Mouse (Mus musculus): ENCODE data around the gene Tenm2. TPM values are rescaled to one million over a fixed set of nuclear protein-coding genes. Genes with fewer than 3 reads are reported as not detected.

The Tenm2 gene
- polyA plus RNA-seq, 1 experiment, result 0.01 TPM

DNA sequence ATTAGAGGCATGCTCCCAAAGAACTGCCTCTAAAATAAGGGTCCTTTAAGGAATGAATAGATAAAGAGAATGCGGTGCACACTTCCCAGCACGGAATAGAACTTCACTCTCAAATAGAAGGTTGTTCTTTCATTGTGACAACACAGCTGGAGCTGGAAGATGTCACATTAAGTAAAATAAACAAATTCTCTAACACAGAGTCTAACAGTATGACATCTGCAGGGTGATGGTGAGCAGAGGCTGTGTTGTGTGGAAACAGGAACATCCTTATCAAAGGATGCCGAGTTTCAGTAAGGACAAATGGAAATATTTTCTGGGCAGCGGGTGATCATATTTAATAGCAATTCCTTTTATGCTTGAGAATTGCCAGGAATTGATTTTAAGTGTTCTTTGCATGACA is 897.3 kb downstream of the Tenm2 start:
- Histone ChIP-seq H3K4me3 (replicated peaks) (no peak overlapping the region), H3K36me3 (replicated peaks; ENCODE audit: low read length) (no peaks in the 10 kb centered on the region), H3K4me1 (no peaks in the 10 kb centered on the region), H3K27me3 (replicated peaks) (no peaks in the 10 kb centered on the region), H3K9me3 (no peaks in the 10 kb centered on the region; the same call in 1 of the 2 replicates)
- TF ChIP-seq GATA1 (IDR thresholded peaks at IDR 0.05; ENCODE audit: borderline replicate concordance, low read length) (no peak), FLI1 (IDR thresholded peaks at IDR 0.05; ENCODE audit: low read length) (no peak)

DNA sequence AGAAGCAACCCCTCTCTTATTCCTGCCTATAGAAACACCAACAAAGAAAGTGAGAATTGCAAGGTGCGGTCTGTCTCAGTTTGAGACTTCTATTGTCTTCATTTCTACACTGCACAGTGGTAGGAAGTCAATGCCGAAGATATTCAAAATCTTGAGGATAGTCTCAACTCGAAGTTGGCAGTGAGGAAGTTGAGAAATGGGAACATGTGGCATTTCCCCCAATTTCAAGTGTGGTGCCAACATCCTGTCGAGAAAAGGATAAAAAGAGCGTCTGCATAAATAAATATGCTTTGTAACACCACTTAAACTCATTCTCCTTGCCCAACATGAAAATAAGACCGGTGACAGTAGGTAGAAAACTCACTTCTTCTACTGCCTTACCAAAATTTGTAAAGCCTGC is 898.7 kb downstream of the Tenm2 start:
- no peaks in the 10 kb centered on the region for H3K27me3 ChIP-seq (replicated peaks)
- no peaks in the 10 kb centered on the region for H3K4me1 ChIP-seq
- no peaks in the 10 kb centered on the region for H3K36me3 ChIP-seq (replicated peaks; ENCODE audit: low read length)
- TF ChIP-seq FLI1 (IDR thresholded peaks at IDR 0.05; ENCODE audit: low read length), result no peak
- TF ChIP-seq GATA1 (IDR thresholded peaks at IDR 0.05; ENCODE audit: borderline replicate concordance, low read length), result no peak
- H3K9me3 ChIP-seq, result peaks cover 3% of the 10 kb centered on the region; the same call in 1 of the 2 replicates
- H3K4me3 ChIP-seq (replicated peaks), result no peak overlapping the region

DNA sequence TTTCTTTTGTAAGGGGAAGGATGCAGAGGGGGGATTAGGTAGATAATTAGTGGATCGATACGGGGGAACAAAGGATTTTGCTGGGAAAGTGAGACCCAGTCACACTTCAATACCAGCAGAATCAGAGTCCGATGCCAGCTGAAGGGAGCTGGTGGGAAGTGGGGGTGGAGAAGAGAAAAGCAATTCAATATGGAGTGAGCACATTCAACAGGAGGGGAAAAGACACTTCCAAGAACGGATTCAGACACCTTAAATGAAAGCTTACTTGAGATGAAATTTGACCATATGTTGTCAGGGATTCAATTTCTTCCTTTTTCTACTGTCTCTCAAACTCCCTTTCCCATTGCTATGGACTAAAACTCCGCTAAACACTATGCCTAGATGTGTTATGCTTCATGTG is 900.6 kb downstream of the Tenm2 start:
- H3K4me3 ChIP-seq (replicated peaks), result no peak overlapping the region
- no peaks in the 10 kb centered on the region for H3K4me1 ChIP-seq
- peaks cover 3% of the 10 kb centered on the region; the same call in 1 of the 2 replicates for H3K9me3 ChIP-seq
- H3K36me3 ChIP-seq (replicated peaks; ENCODE audit: low read length), result no peaks in the 10 kb centered on the region
- no peaks in the 10 kb centered on the region for H3K27me3 ChIP-seq (replicated peaks)
- TF ChIP-seq GATA1 (IDR thresholded peaks at IDR 0.05; ENCODE audit: borderline replicate concordance, low read length) (no peak), FLI1 (IDR thresholded peaks at IDR 0.05; ENCODE audit: low read length) (no peak)

DNA sequence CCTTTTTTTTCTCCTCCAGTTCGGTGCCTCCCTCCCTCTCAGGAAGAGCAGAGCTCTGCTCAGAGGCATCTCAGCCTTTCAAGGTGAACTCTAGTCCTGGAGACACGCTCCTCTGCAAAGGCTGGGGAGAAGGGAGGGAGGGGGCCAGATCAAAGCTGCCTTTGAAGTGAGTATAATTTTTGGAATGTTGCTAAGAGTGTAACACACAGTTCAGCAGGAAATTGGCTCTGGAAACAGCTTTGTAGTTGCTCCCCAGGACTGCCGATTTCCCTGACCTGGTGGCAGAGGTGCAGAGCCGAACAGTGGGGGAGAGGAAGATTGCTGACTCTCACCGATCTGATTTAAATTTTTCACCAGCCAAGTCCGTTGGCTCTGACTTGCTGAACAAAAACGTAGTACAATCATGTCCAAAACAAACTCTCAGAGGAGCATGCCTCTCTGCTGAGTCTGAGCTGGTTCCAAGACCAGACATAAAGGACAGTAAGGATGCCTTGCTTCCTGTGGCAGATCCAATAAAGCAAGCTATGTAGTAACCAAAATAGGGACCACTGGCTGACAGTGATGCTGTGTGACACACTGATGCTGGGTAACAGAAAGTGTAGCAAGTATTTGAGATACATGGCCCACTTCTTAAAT is 901.5 kb downstream of the Tenm2 start:
- Histone ChIP-seq H3K36me3 (replicated peaks; ENCODE audit: low read length) (no peaks in the 10 kb centered on the region), H3K9me3 (peaks cover 3% of the 10 kb centered on the region; the same call in 1 of the 2 replicates), H3K4me1 (no peaks in the 10 kb centered on the region), H3K27me3 (replicated peaks) (no peaks in the 10 kb centered on the region), H3K4me3 (replicated peaks) (no peak overlapping the region)
- no peak for TF ChIP-seq FLI1 (IDR thresholded peaks at IDR 0.05; ENCODE audit: low read length)
- no peak for TF ChIP-seq GATA1 (IDR thresholded peaks at IDR 0.05; ENCODE audit: borderline replicate concordance, low read length)

DNA sequence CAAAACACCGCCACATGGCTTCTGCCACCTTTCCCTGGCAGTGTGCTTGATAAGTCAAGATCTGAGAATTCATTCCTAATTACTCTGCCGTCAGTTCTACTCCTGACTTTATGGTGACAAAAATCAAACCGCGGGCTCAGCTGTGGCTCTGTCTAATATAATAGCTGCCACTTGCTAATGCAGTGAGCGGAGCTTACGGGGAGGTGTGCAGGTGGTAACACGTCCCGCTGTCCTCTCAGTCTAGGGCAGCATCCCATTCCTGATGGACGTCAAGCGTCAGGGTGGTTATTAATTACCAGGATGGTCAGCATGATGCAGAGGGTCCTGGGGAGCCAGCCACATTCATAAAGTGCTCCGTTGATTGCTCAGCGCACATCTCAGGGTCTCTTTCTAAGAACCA is 903.5 kb downstream of the Tenm2 start:
- no peaks in the 10 kb centered on the region for H3K36me3 ChIP-seq (replicated peaks; ENCODE audit: low read length)
- H3K4me3 ChIP-seq (replicated peaks), result no peak overlapping the region
- TF ChIP-seq GATA1 (IDR thresholded peaks at IDR 0.05; ENCODE audit: borderline replicate concordance, low read length), result no peak
- TF ChIP-seq FLI1 (IDR thresholded peaks at IDR 0.05; ENCODE audit: low read length), result no peak
- no peaks in the 10 kb centered on the region for H3K4me1 ChIP-seq
- H3K9me3 ChIP-seq, result peaks cover 5% of the 10 kb centered on the region; the same call in 1 of the 2 replicates
- H3K27me3 ChIP-seq (replicated peaks), result no peaks in the 10 kb centered on the region

DNA sequence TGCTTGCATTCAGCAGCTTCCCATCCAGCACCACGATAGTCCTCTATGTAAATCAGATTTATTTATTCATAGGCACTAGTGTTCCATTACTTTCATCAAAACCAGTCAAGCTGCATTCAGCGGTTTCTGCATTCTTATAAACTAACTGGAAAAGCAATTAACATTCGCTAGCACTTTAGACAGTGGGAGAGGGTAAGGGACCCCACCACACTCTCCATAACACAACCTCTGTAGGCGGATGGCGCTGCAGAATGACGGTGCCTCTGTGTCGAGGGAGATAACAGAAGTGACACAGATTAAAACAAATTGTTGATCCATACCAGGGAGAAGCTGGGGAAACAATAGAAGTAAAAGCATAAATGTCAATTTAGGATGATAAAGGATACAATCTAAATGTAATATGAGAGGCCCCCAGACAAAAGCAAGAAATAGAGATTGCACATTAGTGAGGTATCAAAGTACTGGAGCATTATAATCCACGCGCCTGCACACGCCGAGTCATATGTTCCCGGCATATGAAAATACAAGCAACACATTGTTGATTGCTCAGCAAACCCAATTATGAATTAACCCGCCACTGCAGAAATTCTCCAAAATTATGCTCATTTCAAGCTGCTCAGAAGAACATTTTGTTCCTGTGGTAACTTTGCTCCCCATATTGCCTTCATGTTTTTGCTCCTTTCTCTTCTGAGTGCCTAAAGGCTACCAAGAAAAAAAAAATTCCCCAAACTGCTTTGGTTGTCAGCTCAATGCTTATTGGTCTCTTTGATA is 904.2 kb downstream of the Tenm2 start:
- no peaks in the 10 kb centered on the region for H3K27me3 ChIP-seq (replicated peaks)
- no peak overlapping the region for H3K4me3 ChIP-seq (replicated peaks)
- peaks cover 8% of the 10 kb centered on the region; the same call in 1 of the 2 replicates for H3K9me3 ChIP-seq
- H3K4me1 ChIP-seq, result no peaks in the 10 kb centered on the region
- TF ChIP-seq FLI1 (IDR thresholded peaks at IDR 0.05; ENCODE audit: low read length) (no peak), GATA1 (IDR thresholded peaks at IDR 0.05; ENCODE audit: borderline replicate concordance, low read length) (no peak)
- H3K36me3 ChIP-seq (replicated peaks; ENCODE audit: low read length), result no peaks in the 10 kb centered on the region

DNA sequence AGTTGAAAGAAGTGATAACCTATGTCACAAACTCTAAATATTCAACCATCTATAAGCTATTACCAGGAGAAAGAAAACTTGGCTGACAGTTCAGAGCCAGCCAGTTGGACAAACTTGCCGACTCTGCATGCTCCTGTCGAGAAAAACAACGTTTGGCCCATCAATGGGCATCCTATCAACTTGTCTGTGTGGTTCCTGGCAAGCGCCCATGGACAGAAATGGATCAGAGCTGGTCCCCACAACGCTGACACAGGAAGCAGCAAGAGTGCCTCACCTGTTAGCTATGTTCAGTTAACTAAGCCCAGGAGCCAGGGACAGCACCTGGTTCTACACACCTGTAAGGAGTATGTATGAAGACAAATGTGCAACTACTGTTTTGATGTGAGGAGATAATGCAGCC is 908.5 kb downstream of the Tenm2 start:
- H3K9me3 ChIP-seq, result peaks cover 14% of the 10 kb centered on the region
- H3K4me1 ChIP-seq, result no peaks in the 10 kb centered on the region
- H3K27me3 ChIP-seq (replicated peaks), result no peaks in the 10 kb centered on the region
- H3K4me3 ChIP-seq (replicated peaks), result no peak overlapping the region
- H3K36me3 ChIP-seq (replicated peaks; ENCODE audit: low read length), result no peaks in the 10 kb centered on the region
- TF ChIP-seq FLI1 (IDR thresholded peaks at IDR 0.05; ENCODE audit: low read length), result no peak
- no peak for TF ChIP-seq GATA1 (IDR thresholded peaks at IDR 0.05; ENCODE audit: borderline replicate concordance, low read length)

DNA sequence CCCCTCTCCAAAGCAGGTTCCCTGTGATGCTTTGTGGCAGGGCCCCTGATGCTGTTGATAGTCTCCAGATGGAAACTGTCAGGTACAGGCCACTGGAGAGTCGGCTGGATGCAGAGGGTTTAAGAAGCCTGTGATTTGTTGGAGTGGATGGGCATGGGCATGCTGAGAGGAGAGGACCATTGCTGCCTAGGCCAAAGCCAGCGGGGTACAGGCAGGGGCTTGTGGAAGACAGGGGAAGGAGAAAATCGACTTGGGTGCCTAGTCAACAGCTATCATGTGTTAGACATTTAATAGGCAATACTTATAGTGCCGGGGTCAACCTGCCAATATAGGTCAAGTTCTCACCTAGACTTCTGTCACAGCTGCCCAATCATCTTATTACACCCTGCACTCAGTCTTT is 926.4 kb downstream of the Tenm2 start:
- H3K36me3 ChIP-seq (replicated peaks; ENCODE audit: low read length), result no peaks in the 10 kb centered on the region
- H3K4me3 ChIP-seq (replicated peaks), result no peak overlapping the region
- no peak for TF ChIP-seq FLI1 (IDR thresholded peaks at IDR 0.05; ENCODE audit: low read length)
- no peak for TF ChIP-seq GATA1 (IDR thresholded peaks at IDR 0.05; ENCODE audit: borderline replicate concordance, low read length)
- no peaks in the 10 kb centered on the region for H3K4me1 ChIP-seq
- H3K27me3 ChIP-seq (replicated peaks), result no peaks in the 10 kb centered on the region
- peaks cover 24% of the 10 kb centered on the region for H3K9me3 ChIP-seq

DNA sequence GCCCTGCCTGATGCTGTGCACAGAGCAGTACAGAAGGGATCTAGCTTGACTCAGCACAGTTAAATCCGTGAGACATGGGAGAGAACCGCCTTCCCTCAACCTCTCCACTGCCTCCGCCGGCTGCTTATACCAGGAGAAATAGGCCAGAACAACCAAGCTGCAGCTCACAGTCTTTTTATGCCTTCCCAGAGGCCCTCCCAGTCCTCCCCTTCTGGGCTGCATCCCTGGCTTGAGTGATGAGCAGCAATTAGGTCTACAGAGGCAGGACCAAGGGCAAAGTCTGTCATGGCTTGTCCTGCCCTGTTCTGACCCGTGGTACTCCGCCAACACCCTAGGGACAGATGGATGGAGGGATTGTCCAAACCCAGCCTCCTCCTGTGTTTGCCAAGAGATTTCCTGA is 928.5 kb downstream of the Tenm2 start:
- Histone ChIP-seq H3K27me3 (replicated peaks) (no peaks in the 10 kb centered on the region), H3K9me3 (peaks cover 24% of the 10 kb centered on the region), H3K36me3 (replicated peaks; ENCODE audit: low read length) (no peaks in the 10 kb centered on the region), H3K4me3 (replicated peaks) (no peak overlapping the region), H3K4me1 (no peaks in the 10 kb centered on the region)
- TF ChIP-seq GATA1 (IDR thresholded peaks at IDR 0.05; ENCODE audit: borderline replicate concordance, low read length) (no peak), FLI1 (IDR thresholded peaks at IDR 0.05; ENCODE audit: low read length) (no peak)

DNA sequence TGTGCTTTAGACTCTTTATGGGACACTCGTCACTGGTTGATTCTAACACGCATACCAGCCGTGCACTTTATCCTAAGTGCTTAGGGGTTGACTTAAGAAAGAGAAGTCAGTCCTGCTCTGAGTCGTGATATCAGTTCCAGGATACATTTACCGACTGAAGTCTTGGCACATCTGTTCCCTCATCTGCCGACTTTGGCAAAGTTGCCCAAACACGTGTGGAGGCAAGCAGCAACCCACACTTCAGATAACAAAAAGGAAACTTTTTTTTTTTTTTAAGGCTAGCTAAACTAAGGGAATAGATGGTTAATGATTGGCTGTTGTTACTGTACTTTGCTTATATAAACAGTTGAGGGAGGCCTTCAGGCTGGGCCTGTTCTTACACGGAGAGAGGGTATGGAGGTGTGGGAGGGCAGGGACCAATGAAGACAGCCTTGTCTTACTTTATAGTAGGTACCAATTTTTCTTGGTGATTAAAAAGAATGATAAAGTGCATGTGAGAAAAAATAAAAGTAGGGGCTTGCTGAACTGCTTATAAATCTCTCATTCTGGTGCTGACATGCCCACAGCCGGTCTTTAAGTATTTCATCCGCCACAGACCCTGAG is 930.3 kb downstream of the Tenm2 start:
- Histone ChIP-seq H3K36me3 (replicated peaks; ENCODE audit: low read length) (no peaks in the 10 kb centered on the region), H3K9me3 (peaks cover 24% of the 10 kb centered on the region)

More for the DNA sequence above, 930.3 kb downstream of the Tenm2 start:
- TF ChIP-seq GATA1 (IDR thresholded peaks at IDR 0.05; ENCODE audit: borderline replicate concordance, low read length) (no peak), FLI1 (IDR thresholded peaks at IDR 0.05; ENCODE audit: low read length) (no peak)
- Histone ChIP-seq H3K4me1 (no peaks in the 10 kb centered on the region), H3K4me3 (replicated peaks) (no peak overlapping the region), H3K27me3 (replicated peaks) (no peaks in the 10 kb centered on the region)
